Mouse (Mus musculus): ENCODE measurements around the gene Trpc4ap. TPM values are rescaled to one million over a fixed set of nuclear protein-coding genes. Genes with fewer than 3 reads are reported as not detected.

Trpc4ap gene
- total RNA-seq, 2 experiments from 2014 or later, result 159 to 164 TPM

GRCm38 (mm10) chr2:155663097-155663496 lies 29.1 kb downstream of the Trpc4ap start:
- peak overlapping the region; percentile 80 for H3K27ac ChIP-seq
- DNase-seq (ENCODE audit: low spot score in 2 of 2), result peak; percentile 67 to 79
- H3K4me3 ChIP-seq, result no peak overlapping the region
- TF ChIP-seq CTCF (conservative IDR thresholded peaks at IDR 0.05), result peak; percentile 88

GRCm38 (mm10) chr2:155662390-155662789 lies 29.8 kb downstream of the Trpc4ap start:
- no peak for TF ChIP-seq CTCF (conservative IDR thresholded peaks at IDR 0.05)
- peak overlapping the region; percentile 80 for H3K27ac ChIP-seq
- H3K4me3 ChIP-seq, result no peak overlapping the region
- peak in 1 of 2 experiments; percentile 41 for DNase-seq (ENCODE audit: low spot score in 2 of 2)

- TF ChIP-seq CTCF (conservative IDR thresholded peaks at IDR 0.05), result no peak
- H3K4me3 ChIP-seq, result no peak overlapping the region
These were observed 36.3 kb downstream of the Trpc4ap start for GRCm38 (mm10) chr2:155655759-155656372.

GRCm38 (mm10) chr2:155652618-155653017 lies 39.6 kb downstream of the Trpc4ap start:
- Histone ChIP-seq H3K27ac (no peak overlapping the region), H3K4me3 (no peak overlapping the region)
- TF ChIP-seq CTCF (conservative IDR thresholded peaks at IDR 0.05), result no peak
- no peak for DNase-seq (ENCODE audit: low spot score in 2 of 2)

More at GRCm38 (mm10) chr2:155655759-155656372, 36.3 kb downstream of the Trpc4ap start:
- no peak overlapping the region for H3K27ac ChIP-seq
- no peak for DNase-seq (ENCODE audit: low spot score in 2 of 2)

- H3K27ac ChIP-seq, result peak overlapping the region; percentile 14; the same call in 1 of the 2 replicates
- no peak for DNase-seq (ENCODE audit: low spot score in 2 of 2)
- TF ChIP-seq CTCF (conservative IDR thresholded peaks at IDR 0.05), result no peak
- H3K4me3 ChIP-seq, result no peak overlapping the region
These were observed 46.4 kb downstream of the Trpc4ap start for GRCm38 (mm10) chr2:155645746-155646145.

GRCm38 (mm10) chr2:155641540-155642472 lies 50.4 kb downstream of the Trpc4ap start:
- H3K4me3 ChIP-seq, result no peak overlapping the region
- TF ChIP-seq CTCF (conservative IDR thresholded peaks at IDR 0.05), result no peak
- peak overlapping the region; percentile 63 for H3K27ac ChIP-seq
- no peak for DNase-seq (ENCODE audit: low spot score in 2 of 2)

- 0 out of 2 replicates have a peak, but pooled peaks have one; percentile 13 for TF ChIP-seq CTCF (conservative IDR thresholded peaks at IDR 0.05)
- DNase-seq (ENCODE audit: low spot score in 2 of 2), result peak; percentile 51 to 69
- no peak overlapping the region for H3K4me3 ChIP-seq
- peak overlapping the region; percentile 63 for H3K27ac ChIP-seq
These were observed 51.5 kb downstream of the Trpc4ap start for GRCm38 (mm10) chr2:155640656-155641055.

- no peak for DNase-seq (ENCODE audit: low spot score in 2 of 2)
- TF ChIP-seq CTCF (conservative IDR thresholded peaks at IDR 0.05), result no peak
- no peak overlapping the region for H3K27ac ChIP-seq
- H3K4me3 ChIP-seq, result no peak overlapping the region
These were observed 54.8 kb downstream of the Trpc4ap start for GRCm38 (mm10) chr2:155637411-155637810.

GRCm38 (mm10) chr2:155636881-155637280 lies 55.3 kb downstream of the Trpc4ap start:
- DNase-seq (ENCODE audit: low spot score in 2 of 2), result no peak
- Histone ChIP-seq H3K27ac (no peak overlapping the region), H3K4me3 (no peak overlapping the region)
- TF ChIP-seq CTCF (conservative IDR thresholded peaks at IDR 0.05), result no peak

- no peak for TF ChIP-seq CTCF (conservative IDR thresholded peaks at IDR 0.05)
- H3K4me3 ChIP-seq, result no peak overlapping the region
- no peak overlapping the region for H3K27ac ChIP-seq
- DNase-seq (ENCODE audit: low spot score in 2 of 2), result no peak
These were observed 56.2 kb downstream of the Trpc4ap start for GRCm38 (mm10) chr2:155635961-155636360.

GRCm38 (mm10) chr2:155634562-155634961 lies 57.6 kb downstream of the Trpc4ap start:
- no peak for TF ChIP-seq CTCF (conservative IDR thresholded peaks at IDR 0.05)
- no peak for DNase-seq (ENCODE audit: low spot score in 2 of 2)
- H3K4me3 ChIP-seq, result no peak overlapping the region

GRCm38 (mm10) chr2:155633731-155634130 lies 58.5 kb downstream of the Trpc4ap start:
- Histone ChIP-seq H3K4me3 (no peak overlapping the region), H3K27ac (no peak overlapping the region)
- TF ChIP-seq CTCF (conservative IDR thresholded peaks at IDR 0.05), result no peak
- no peak for DNase-seq (ENCODE audit: low spot score in 2 of 2)

More at GRCm38 (mm10) chr2:155634562-155634961, 57.6 kb downstream of the Trpc4ap start:
- H3K27ac ChIP-seq, result no peak overlapping the region; the same call in 1 of the 2 replicates

- H3K4me3 ChIP-seq, result no peak overlapping the region
- DNase-seq (ENCODE audit: low spot score in 2 of 2), result no peak
- H3K27ac ChIP-seq, result no peak overlapping the region
- TF ChIP-seq CTCF (conservative IDR thresholded peaks at IDR 0.05), result no peak
These were observed 59.1 kb downstream of the Trpc4ap start for GRCm38 (mm10) chr2:155633121-155633520.
